Mouse (Mus musculus) thymus, adult 2 months (tissue): Measurements from ENCODE around the gene Tcf7l2.

Experiments used
- CTCF ChIP-seq: fragments of 200-500 bp; IDR thresholded peaks from 2 replicates; pipeline ENCODE4 v1.5.1; 2012; ENCODE audit warnings: mild to moderate bottlenecking, control low read depth, low read length, moderate library complexity, borderline replicate concordance; ENCODE audit not compliant: control insufficient read depth, poor library complexity, insufficient read depth; ENCODE audit errors: extremely low read depth
- POLR2A ChIP-seq: fragments of 200-500 bp; IDR thresholded peaks from 2 replicates; pipeline ENCODE4 v1.6.1; 2012; ENCODE audit warnings: mild to moderate bottlenecking, low read length, control low read depth, moderate library complexity; ENCODE audit not compliant: control insufficient read depth, poor library complexity, insufficient read depth; ENCODE audit errors: extremely low read depth

GRCm38 (mm10) chr19:55712678-55713077, 28.9 kb upstream of the Tcf7l2 start:
- no peak for TF ChIP-seq CTCF
- no peak for TF ChIP-seq POLR2A
